Mouse (Mus musculus) bone marrow, adult 2 months (tissue): Measurements from ENCODE around the gene Ppif.

Source experiments
- CTCF ChIP-seq: fragments of 200-500 bp; IDR thresholded peaks from 2 replicates; pipeline ENCODE4 v1.5.1; 2011; ENCODE audit warnings: low read length, control low read depth; ENCODE audit not compliant: control insufficient read depth, insufficient read depth
- POLR2A ChIP-seq: fragments of 200-500 bp; IDR thresholded peaks from 2 replicates; pipeline ENCODE4 v1.6.1; 2011; ENCODE audit warnings: low read depth, mild to moderate bottlenecking, control low read depth, low read length, borderline replicate concordance; ENCODE audit not compliant: control insufficient read depth

- no peak for TF ChIP-seq CTCF
- TF ChIP-seq POLR2A: no peak
Measured at GRCm38 (mm10) chr14:25701986-25702385, 8.0 kb downstream of the Ppif start.
